Mouse (Mus musculus) c-Kit-negative CD71-positive TER-119-positive erythroid progenitor cells, embryonic 14.5 days (primary cell): ENCODE results near the gene Med19.
"Not testable (repeated sequence)": the region's sequence is repeated elsewhere in the genome, so short reads cannot be mapped to it uniquely, and the experiment has no call there.

ENCODE experiments used
- DNase-seq: peaks from one replicate; pipeline ENCODE4 v3.0.0-alpha.2; 2013; ENCODE audit warnings: low read depth, low spot score

Med19 gene

DNA sequence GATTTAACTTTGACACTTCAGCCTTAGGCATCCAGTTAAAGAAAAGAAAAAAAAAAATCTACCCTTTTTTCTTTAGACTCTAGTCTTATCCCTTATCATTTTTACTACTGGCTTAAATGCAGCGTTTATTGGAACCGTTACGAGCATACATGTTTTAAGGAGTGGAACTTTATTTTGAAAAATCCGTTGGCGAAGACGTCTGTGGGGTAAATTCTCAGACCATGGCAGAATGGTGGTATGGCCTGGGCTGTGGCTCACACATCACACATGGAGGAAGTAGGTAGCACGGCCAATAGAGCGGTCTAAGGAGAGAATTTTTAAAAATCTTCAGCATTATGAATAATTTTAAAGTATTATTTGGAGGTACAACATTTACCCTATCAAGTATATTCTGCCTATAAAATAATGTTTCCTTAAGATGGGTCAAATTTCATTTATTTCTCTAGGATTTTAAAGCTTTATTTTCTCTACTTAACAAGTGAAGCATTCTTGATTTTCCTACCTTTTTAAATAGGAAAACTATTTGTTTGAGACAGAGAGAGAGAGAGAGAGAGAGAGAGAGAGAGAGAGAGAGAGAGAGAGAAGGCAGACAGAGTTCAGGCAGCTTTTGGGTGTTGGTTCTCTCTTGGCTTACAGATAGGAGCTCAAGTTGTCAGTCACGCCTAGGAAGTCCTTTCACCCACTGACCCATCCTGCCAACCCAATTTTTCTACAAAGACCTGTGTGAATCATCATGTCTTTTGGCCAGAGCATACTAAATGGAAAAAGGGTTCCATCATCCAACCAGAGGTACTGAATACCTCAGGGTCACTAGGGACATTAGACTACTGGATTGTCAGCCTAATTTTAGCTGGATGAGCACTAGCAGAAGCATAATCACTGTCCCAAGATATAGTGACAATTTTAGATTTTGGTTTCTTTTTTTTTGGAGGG is 38.5 kb downstream of the Med19 start:
- DNase-seq = no peak

DNA sequence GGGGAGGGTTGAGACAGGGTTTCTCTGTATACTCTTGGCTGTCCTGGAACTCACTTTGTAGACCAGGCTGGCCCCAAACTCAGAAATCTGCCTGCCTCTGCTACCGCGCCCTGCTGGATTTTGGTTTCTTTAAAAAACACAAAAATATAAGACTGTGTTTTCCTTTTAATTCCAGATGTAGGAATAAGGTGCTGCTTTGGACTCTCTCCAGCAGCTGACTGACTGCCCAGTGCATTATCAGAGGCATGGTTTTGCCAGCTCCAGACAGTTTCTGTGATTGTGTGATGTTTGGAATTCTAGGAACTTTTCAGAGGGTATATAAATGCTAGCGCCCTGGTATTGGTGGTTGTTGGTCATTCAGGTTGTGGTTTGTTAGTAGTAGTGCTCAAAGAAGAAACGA is 39.2 kb downstream of the Med19 start:
- DNase-seq = no peak

- no peak for DNase-seq
These were observed 42.5 kb downstream of the Med19 start for GRCm38 (mm10) chr2:84720718-84721117.

DNA sequence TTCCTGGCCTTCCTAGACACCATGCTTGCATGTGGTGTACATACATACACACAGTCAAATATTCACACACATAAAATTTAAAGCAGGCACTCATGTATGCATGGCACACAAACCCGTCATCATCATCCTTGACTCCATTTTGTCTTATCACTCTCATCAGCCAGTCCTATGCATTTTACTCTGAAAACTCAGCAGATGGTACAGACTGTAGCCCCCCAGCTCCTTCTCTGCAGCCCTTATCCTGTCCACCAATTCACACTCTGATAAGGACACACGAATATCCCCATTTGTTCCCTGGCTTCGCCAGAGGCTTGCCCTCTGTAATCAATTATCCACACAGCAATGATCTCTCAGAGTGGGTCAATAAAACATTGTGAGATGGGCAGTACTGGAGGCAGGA is 43.0 kb downstream of the Med19 start:
- DNase-seq = no peak

GRCm38 (mm10) chr2:84723856-84724255 is 45.7 kb downstream of the Med19 start:
- no peak for DNase-seq

- no peak for DNase-seq
These were observed 47.6 kb downstream of the Med19 start for GRCm38 (mm10) chr2:84725770-84726169.

GRCm38 (mm10) chr2:84726716-84727115 is 48.5 kb downstream of the Med19 start:
- no peak for DNase-seq

DNA sequence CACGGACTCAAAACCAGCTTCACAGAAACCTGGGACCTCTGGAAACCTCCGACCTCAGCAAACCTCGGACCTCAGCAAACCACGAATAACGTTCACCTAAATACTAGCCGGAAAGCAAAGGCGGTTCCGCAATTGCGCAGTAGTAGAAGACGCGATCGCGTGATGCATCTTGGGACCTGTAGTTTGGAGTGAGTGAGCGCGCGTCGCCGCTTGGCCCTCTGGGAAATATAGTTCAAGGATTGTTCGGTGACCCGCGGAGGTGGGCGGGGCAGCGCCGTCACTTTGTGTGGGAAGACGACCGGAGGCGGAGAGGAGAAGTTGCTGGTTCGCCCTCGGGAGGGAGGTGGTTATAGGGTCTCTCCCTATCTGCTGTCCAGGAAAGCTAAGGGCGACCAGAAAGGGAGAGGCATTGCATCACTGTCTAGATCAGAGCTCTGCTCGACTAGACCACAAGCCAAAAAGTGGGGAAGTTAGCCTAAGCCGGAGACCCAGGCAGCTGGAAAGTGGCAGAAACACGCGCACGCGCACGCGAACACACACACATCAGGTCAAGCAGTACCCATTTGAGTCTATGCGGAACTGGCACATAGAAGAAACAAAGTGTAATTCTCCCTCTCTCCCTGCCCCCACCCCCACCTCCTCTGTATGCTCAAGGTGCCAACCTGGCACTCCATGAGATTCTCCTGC is 49.1 kb downstream of the Med19 start, which contains the start of gene Clp1:
Clp1 (minus strand) TSS at position 179 of the 687 bp plus-strand sequence.
- DNase-seq = peak; percentile 96

DNA sequence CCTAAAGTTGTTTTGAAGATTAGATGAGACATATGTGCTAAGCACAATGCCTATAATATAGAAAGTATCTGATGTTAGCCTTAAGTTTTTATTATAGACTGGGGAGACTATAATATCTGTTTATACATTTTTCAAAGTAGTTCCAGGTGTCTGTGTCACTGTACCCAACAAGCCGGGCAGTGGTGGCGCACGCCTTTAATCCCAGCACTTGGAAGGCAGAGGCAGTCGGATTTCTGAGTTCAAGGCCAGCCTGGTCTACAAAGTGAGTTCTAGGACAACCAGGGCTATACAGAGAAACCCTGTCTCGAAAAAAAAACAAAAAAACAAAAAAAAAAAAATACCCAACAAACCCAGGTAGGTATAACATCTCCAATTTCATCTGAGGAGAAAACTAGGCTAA is 50.0 kb downstream of the Med19 start:
- not testable (repeated sequence) for DNase-seq

GRCm38 (mm10) chr2:84731206-84731605 is 53.0 kb downstream of the Med19 start:
- DNase-seq = no peak

GRCm38 (mm10) chr2:84732394-84732793 is 54.2 kb downstream of the Med19 start:
- no peak for DNase-seq

DNA sequence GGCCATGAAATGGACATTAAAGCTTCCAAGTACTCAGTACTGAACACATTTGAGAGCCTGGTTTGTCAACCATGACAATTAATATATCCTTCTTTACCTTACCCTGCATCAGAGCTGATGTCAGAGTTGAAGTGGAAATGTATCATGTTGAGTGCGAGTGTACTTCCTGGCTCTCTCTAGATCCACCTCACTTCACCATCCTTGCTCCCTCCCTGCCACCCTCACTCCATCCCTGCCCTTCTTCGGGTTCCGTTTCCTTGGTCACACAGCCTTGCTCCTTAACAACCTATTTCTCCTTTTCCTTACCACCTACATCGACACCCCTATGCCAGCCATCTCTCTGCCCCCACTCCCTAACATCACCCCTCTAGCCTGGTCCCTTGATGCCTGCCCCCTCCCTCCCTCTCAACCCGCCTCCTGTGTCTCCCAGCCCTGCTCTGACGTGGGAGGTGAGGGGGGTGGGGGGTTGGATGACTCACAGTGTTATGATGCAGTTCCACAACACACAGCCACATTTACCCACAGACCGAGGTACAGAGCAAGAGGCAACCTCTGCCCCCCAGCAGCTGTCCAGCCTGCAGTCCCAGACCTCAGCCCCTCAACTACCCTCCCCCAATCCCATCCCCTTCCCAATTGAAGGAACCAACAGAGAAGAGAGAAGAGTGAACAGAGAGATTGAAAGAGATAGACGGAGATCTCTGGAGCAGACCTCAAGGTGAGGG is 55.5 kb downstream of the Med19 start, which contains the start of gene Ypel4:
Ypel4 (plus strand) TSS at position 480 of the 722 bp plus-strand sequence.
- DNase-seq = peak; percentile 60

DNA sequence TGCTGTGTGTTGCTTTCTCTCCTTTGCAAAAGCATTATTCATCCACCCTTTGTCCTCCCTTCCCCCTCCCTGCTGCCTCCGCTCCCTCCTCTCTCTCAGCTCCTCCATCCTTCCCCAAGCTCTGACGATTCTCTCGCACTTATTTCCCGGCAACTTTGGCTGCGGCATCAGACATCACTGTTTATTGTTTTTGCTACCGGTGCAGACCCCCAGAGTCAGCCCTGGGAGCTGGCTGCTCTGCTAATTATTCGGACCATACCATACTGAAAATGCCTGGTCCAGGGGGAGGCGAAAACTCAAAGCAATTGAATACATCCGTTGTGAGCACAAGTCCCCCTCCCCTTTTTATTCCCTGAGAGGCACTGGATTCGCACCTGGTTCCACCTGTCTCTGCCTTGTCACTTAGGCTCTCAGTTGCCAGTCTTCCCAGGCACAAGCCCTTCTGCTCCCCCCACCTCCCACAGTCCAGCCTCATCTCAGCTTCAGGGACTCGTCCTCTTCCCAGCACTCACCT is 56.2 kb downstream of the Med19 start:
- DNase-seq = no peak

DNA sequence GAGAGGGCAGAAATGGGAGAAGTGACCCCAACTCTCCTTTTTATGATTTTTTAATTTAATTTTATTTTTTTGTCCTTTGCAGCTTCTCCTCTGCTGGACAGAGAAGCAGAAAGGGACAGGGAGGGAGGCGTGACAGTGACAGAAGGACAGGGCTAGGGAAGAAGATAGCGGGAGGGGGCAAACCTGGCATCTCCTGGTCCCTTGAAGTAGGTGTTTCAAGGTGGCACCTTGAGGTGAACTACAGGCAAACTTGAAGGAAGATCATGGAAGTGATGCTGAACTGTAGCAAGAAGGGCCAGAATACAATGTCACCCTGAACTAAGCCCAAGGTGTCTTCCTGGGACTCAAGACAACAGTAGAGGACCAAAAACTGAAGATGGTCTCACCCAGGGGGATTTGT is 56.7 kb downstream of the Med19 start:
- DNase-seq = no peak

GRCm38 (mm10) chr2:84735346-84735920 is 57.2 kb downstream of the Med19 start:
- DNase-seq = peak; percentile 93

DNA sequence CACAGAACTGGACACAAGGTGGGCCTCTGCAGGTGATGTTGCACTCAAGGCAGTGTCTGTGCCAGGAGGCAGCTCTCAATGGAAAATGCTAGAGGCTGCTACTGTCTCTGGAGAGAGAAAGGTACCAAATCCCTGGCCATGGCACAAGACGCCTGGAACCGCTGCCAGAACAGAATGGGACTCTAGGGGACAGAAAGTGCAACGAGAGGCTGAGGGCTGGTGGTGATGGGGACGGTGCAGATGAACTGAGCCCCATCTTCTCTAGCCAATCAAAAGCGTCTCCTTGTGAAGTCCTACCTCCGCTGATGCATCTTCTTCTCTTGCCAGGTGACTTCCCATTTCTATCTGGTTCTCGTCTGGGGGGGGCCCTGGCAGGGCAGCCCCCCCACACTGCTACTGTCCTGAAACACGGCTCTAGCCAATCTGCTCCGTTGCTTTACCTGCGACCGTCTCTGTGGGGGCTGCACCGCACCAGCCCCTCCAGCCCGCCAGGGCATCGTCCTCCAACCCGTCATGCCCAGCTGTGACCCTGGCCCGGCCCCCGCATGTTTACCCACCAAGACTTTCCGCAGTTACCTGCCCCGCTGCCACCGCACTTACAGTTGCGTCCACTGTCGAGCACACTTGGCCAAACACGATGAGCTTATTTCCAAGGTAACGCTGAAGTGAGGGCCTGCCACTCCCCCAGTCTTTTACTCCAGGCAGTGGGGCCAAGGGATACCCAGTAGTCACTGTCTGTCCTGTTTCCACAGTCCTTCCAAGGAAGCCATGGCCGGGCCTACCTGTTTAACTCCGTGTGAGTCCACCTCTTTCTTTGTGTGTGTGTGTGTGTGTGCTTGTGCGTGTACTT is 58.3 kb downstream of the Med19 start:
- no peak for DNase-seq

DNA sequence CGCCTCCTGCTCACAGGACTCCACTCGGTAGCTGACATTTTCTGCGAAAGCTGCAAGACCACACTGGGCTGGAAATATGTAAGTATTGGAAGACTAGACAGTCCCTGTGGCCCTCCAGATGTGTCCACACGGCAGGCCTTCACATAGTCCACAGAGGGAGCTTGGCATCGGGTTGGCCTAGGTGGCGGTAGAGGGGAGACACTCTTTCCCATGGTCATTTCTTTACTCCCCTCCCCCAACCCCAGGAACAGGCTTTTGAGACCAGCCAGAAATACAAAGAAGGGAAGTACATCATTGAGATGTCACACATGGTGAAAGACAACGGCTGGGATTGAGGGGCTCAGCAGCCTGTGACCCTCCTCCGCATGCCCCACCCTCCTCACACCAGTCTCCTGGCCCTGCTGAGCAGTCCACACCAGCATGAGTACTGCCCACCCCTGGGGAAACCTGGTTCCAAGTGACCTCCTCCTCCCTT is 59.3 kb downstream of the Med19 start:
- DNase-seq = no peak
